Mouse (Mus musculus) CH12.LX (cell line): Measurements from ENCODE around the gene Ptprb.

Source experiments
- CTCF ChIP-seq, 2 experiments: IDR thresholded peaks in 1 of 2; conservative IDR thresholded peaks in 1 of 2; 2 replicates each; pipeline ENCODE4 v1.5.1; 2011 to 2012; ENCODE audit warnings: low read depth in 2 of 2, low read length in 2 of 2, improper control_type of control experiment in 1 of 2, inconsistent platforms in 1 of 2, mild to moderate bottlenecking in 1 of 2, moderate library complexity in 1 of 2
- EP300 ChIP-seq: IDR thresholded peaks from 2 replicates; pipeline ENCODE4 v1.6.1; 2011; ENCODE audit warnings: low read length, improper control_type of control experiment
- MAX ChIP-seq: IDR thresholded peaks from 2 replicates; pipeline ENCODE4 v1.6.1; 2011; ENCODE audit warnings: low read length, improper control_type of control experiment
- POLR2A ChIP-seq: IDR thresholded peaks from 2 replicates; pipeline ENCODE4 v1.6.1; 2011; ENCODE audit warnings: low read depth, mild to moderate bottlenecking, improper control_type of control experiment, low read length
- SIN3A ChIP-seq: IDR thresholded peaks from 2 replicates; pipeline ENCODE4 v1.6.1; 2012; ENCODE audit warnings: low read length, improper control_type of control experiment, inconsistent platforms
- USF2 ChIP-seq: conservative IDR thresholded peaks from 2 replicates; pipeline ENCODE4 v1.6.1; 2011; ENCODE audit warnings: low read depth, low read length, improper control_type of control experiment
- ZNF384 ChIP-seq: IDR thresholded peaks from 2 replicates; pipeline ENCODE4 v1.6.1; 2012; ENCODE audit warnings: low read depth, low read length, improper control_type of control experiment, inconsistent platforms

GRCm38 (mm10) chr10:116402742-116403425 lies 127.6 kb downstream of the Ptprb start:
- no peak for TF ChIP-seq EP300
- no peak for TF ChIP-seq POLR2A
- no peak for TF ChIP-seq ZNF384
- no peak for TF ChIP-seq MAX
- no peak for TF ChIP-seq CTCF (conservative IDR thresholded peaks at IDR 0.05 in 1 of 2, IDR thresholded peaks at IDR 0.05 in 1 of 2; ENCODE audit: low read depth in 2 of 2, low read length in 2 of 2)
- TF ChIP-seq SIN3A: no peak
- no peak for TF ChIP-seq USF2
